Mouse (Mus musculus) hindbrain, embryonic 11.5 days (tissue): ENCODE data around the gene Acr. TPM values are rescaled to one million over a fixed set of nuclear protein-coding genes. Genes with fewer than 3 reads are reported as not detected.

Experiments used
- ATAC-seq: fragments of 200-750 bp; cut with Nextera tagmentation; 2 replicates; pipeline ENCODE4 v1.8.0; 2017; ENCODE audit warnings: mild to moderate bottlenecking, moderate TSS enrichment, moderate library complexity; ENCODE audit not compliant: low FRiP score
- DNase-seq: peaks from one replicate; pipeline ENCODE4 v3.0.0-alpha.2; 2015; ENCODE audit warnings: low spot score
- H3K27ac ChIP-seq: fragments of 300-500 bp; sonication (generic); 2 replicates; pipeline ENCODE4 v1.5.1; 2014; ENCODE audit warnings: mild to moderate bottlenecking, low read depth, low read length
- H3K27me3 ChIP-seq: fragments of 300-500 bp; sonication (generic); 2 replicates; pipeline ENCODE4 v1.6.1; 2014; ENCODE audit warnings: mild to moderate bottlenecking, low read length, moderate library complexity, mixed read lengths; ENCODE audit not compliant: control insufficient read depth, insufficient read depth
- H3K36me3 ChIP-seq: fragments of 300-500 bp; sonication (generic); 2 replicates; pipeline ENCODE4 v1.6.1; 2014; ENCODE audit warnings: mild to moderate bottlenecking, low read length, moderate library complexity, mixed read lengths; ENCODE audit not compliant: control insufficient read depth, insufficient read depth
- H3K4me1 ChIP-seq: fragments of 300-500 bp; sonication (generic); replicated peaks from 2 replicates; pipeline ENCODE4 v1.6.1; 2014; ENCODE audit warnings: low read length, mixed read lengths; ENCODE audit not compliant: control insufficient read depth, insufficient read depth
- H3K4me2 ChIP-seq: fragments of 300-500 bp; sonication (generic); replicated peaks from 2 replicates; pipeline ENCODE4 v1.6.1; 2014; ENCODE audit warnings: mild to moderate bottlenecking, low read depth, low read length
- H3K4me3 ChIP-seq: fragments of 300-500 bp; sonication (generic); 2 replicates; pipeline ENCODE4 v1.5.1; 2014; ENCODE audit warnings: low read depth, low read length
- H3K9ac ChIP-seq: fragments of 300-500 bp; sonication (generic); 2 replicates; pipeline ENCODE4 v1.6.1; 2014; ENCODE audit warnings: low read depth, low read length
- H3K9me3 ChIP-seq: fragments of 300-500 bp; sonication (generic); 2 replicates; pipeline ENCODE4 v1.6.1; 2016; ENCODE audit warnings: low read length; ENCODE audit not compliant: control insufficient read depth
- WGBS: fragments of 180-500 bp; shearing (Covaris S2); extraction: QIAGEN DNeasy Blood & Tissue Kit; methylation state at CpG from one replicate; pipeline ENCODE4 v1.1.7; 2014; 5-methylcytosine and 5-hydroxymethylcytosine counted together
- polyA plus RNA-seq: library from polyadenylated mRNA; unstranded; fragments of >200 nt; fragmentation: Nextera tagmentation; extraction: Ambion mirVana; gene quantifications from 2 replicates; pipeline ENCODE4 v1.2.1, GENCODE M21; 2014

Gene Acr
- polyA plus RNA-seq = 0.39 and 0.76 TPM in 2 replicates

DNA sequence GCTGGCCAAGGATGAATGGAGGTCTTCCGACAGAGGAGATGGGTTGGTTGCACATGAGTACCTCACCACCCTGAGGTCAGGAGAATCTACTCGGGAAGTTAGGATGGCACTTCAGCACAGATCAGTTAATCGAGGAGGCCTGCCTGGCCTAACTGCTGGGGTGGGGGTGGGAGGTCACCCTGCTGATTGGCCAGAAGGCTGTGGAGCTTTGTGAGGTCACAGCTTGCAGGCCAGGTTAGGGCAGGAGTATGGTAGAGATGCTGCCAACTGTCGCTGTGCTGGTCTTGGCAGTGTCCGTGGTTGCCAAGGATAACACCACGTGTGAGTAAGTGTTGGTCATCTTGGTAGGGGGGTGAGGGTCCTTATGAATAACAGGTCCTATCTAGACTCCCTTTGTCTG, at the start of gene Acr:
Gene Acr, plus strand, starts transcription at position 213 of the 400 bp plus-strand sequence.
- Histone ChIP-seq H3K4me1 (no peaks in the 10 kb centered on the region), H3K4me2 (no peak within 1 kb of the TSS), H3K27me3 (no peaks in the 10 kb centered on the region), H3K9me3 (no peaks in the 10 kb centered on the region), H3K9ac (no peak within 1 kb of the TSS), H3K27ac (no peak within 1 kb of the TSS), H3K36me3 (no peaks in the 10 kb centered on the region), H3K4me3 (no peak within 1 kb of the TSS)
- WGBS = 86% methylated on average over 6 of the region's 6 CpGs
- DNase-seq (no peak), ATAC-seq (no peak)

DNA sequence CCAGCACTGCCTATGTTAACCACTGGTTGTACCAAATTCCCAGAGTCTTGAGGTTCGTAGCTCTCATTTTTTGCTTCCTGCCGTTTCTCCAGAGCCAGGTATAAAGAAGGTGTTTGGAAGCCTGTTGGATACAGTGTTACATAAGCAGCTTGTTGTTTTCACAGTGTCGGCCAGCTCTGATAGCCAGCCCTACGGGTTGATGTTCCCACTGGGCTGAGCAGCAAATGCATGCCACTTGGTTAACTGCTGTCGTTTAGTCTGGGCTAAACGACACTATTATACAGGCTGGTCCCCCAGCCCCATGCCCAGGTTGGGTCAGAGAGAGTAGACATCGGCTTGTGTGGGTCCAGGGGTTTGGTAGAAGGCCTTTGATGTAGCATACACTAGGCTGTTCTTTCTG, 46.2 kb upstream of the Acr start:
- Histone ChIP-seq H3K27me3 (peaks cover 9% of the 10 kb centered on the region), H3K4me3 (no peak overlapping the region), H3K9me3 (no peaks in the 10 kb centered on the region), H3K36me3 (no peaks in the 10 kb centered on the region), H3K4me2 (no peak overlapping the region), H3K9ac (no peak overlapping the region), H3K27ac (no peak overlapping the region), H3K4me1 (no peaks in the 10 kb centered on the region)
- ATAC-seq = no peak
- no peak for DNase-seq
- WGBS = 82% methylated on average over 7 of the region's 7 CpGs

DNA sequence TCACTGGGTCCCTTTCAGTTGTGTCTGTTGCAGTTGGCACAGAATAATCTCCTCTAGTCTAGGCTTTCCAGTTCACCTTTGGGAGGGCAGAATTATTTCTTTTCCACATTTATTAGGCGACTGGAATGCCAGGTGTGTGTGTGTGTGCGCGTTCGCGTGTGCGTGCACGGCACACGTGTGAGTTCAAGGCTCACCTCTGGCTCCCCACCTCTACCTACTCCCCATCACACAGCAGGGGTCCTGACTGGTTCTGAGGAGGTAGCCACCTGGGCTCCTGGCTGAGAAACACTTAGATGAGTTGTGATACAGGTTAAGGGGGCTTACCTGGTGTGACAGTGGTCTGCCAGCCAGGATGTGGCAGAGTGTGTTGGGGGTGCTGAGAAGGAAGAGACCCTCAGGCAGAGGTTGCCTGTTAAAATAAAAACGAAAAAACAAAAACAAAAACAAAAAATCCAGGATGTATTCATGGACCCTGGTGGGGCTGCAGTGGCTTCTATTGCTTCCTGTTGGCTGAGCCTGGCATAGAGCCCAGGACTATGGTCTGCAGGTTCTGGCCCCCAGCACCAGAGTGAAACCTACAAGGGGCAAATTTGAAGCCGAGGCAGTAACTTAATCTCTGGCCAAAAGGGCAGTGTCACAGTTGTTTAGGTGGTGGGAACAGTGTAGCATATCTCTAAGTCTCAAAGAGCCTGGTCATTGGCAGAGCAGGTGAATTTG, 45.4 kb upstream of the Acr start:
- no peak overlapping the region for H3K27ac ChIP-seq
- H3K36me3 ChIP-seq = no peaks in the 10 kb centered on the region
- 88% methylated on average over 10 of the region's 10 CpGs for WGBS
- peak overlapping the region; percentile 95 for H3K4me2 ChIP-seq
- DNase-seq = no peak
- no peak overlapping the region for H3K9ac ChIP-seq
- no peaks in the 10 kb centered on the region for H3K4me1 ChIP-seq
- peaks cover 9% of the 10 kb centered on the region for H3K27me3 ChIP-seq
- no peak for ATAC-seq
- H3K9me3 ChIP-seq = no peaks in the 10 kb centered on the region
- no peak overlapping the region for H3K4me3 ChIP-seq

DNA sequence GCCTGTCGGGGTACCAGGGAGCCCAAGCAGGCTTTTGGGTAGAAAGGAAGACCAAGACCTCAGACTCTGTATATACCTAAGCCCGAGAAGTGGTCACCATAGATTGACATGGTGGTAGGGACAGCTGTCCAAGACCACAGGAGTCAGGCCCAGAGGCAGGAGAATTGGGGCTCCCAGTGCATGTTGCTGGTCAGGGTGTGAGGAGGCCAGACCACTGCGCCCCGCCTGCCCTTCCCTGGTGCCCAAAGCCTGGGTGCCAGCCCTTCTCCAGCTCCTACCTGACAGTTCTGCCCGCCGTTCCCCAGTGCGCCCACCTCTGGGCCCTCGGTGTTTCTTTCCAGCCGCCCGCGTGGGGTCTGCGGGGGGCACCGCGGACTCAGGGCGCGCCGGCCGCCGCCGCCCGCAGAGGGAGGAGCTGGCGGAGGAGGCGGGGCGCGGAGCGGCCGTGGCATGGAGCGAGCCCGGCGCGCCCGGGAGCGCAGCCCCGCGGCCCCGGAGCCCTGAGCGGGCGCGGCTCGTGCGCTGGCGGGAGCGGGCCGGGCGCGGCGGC, 44.8 kb upstream of the Acr start:
- Histone ChIP-seq H3K27ac (no peak overlapping the region), H3K9me3 (no peaks in the 10 kb centered on the region), H3K4me3 (peak overlapping the region; percentile 49), H3K4me2 (peak overlapping the region; percentile 95), H3K9ac (no peak overlapping the region), H3K4me1 (no peaks in the 10 kb centered on the region), H3K27me3 (peaks cover 9% of the 10 kb centered on the region), H3K36me3 (no peaks in the 10 kb centered on the region)
- 13% methylated on average over 12 of the region's 47 CpGs for WGBS
- ATAC-seq (peak; percentile 49; the same call in 1 of the 2 replicates), DNase-seq (peak; percentile 52)

DNA sequence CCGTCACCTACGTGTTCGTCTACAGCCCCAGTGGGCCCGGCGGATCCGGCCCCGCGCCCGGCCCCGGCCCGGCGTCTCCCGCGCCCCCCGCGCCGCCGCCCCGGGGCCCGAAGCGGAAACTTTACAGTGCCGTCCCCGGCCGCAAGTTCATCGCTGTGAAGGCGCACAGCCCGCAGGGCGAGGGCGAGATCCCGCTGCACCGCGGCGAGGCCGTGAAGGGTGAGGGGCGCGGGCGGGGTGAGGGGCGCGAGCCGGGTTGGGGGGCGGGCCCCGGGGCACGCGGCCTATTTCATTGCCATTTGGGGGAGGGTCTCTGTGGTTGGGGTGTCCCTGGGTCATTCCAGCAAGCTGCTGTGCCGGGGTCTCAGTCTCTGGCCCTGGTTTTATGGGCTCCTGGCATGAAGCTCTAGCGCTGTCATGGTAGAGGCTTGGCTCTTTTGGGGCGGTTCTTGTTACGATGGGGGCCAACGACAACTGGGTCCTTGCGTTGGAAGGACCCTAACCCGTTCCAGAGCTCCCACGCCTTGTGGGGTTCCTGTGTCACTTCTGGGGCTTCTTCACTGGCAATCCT, 44.0 kb upstream of the Acr start:
- Histone ChIP-seq H3K4me3 (peak overlapping the region; percentile 49), H3K9ac (peak overlapping the region; percentile 49), H3K27ac (no peak overlapping the region), H3K4me2 (peak overlapping the region; percentile 95), H3K9me3 (no peaks in the 10 kb centered on the region), H3K4me1 (no peaks in the 10 kb centered on the region), H3K27me3 (peaks cover 9% of the 10 kb centered on the region), H3K36me3 (no peaks in the 10 kb centered on the region)
- DNase-seq (peak; percentile 41), ATAC-seq (no peak)
- 3% methylated on average over 30 of the region's 52 CpGs for WGBS

DNA sequence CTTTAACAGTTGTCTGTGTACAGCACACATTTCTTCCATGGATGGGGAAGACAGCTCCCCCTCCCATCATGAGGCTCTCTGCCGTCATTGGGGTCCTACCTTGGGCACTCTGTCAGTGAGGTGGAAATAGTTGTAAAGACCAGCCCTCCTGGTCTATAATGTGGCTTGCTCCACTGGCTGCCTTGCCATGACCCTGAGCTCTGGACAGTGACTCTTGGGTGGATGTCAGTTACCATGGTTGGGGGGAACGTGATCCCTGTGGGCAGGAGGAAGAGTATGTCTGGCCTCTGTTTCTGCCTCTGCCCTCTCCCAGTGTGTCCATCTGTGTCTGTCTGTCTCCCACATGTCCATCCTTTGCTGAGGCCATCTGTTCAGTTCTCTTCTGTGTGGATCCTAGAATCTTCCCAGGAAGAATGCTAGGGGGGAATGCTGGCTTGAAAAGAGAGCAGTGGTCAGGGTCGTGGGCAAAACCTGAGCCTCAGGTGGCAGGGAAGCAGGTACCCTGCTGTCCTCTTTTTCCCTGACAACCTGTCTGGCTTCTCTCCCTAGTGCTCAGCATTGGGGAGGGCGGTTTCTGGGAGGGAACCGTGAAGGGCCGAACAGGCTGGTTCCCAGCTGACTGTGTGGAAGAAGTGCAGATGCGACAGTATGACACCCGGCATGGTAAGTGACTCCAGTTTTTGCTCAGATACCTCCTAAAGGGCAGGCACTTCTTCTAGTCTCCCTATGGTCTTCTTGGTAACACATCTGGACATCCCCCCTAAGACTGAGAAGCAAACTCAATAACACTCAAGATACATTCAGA, 43.3 kb upstream of the Acr start:
- ATAC-seq (no peak), DNase-seq (no peak)
- no peaks in the 10 kb centered on the region for H3K36me3 ChIP-seq
- H3K9me3 ChIP-seq = no peaks in the 10 kb centered on the region
- no peak overlapping the region for H3K9ac ChIP-seq
- H3K4me3 ChIP-seq = peak overlapping the region; percentile 49
- WGBS = 67% methylated on average over 8 of the region's 8 CpGs
- H3K27me3 ChIP-seq = peaks cover 9% of the 10 kb centered on the region
- H3K4me2 ChIP-seq = peak overlapping the region; percentile 95; the same call in 1 of the 2 replicates
- H3K4me1 ChIP-seq = no peaks in the 10 kb centered on the region
- H3K27ac ChIP-seq = no peak overlapping the region

DNA sequence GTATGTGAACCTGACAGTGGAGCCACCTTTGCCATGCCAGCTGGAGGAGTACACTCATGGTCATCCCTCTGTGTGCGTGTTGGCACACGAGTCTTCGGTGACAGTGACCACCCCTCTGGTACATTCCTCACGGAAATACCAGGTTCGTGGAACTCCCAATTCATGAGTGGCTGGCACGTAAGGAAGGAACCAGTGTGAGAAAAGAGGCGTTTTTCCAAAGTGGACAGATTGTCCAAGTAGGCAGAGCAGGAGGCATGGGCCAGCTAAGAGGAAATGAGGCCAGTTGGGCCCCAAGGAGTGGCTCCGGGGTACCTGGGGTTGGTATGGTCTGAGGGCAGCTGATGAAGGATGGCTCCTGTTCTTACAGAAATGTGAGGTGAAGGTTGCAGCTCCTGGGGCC, 42.7 kb upstream of the Acr start:
- H3K4me3 ChIP-seq = no peak overlapping the region
- DNase-seq = no peak
- H3K27ac ChIP-seq = no peak overlapping the region
- H3K9ac ChIP-seq = no peak overlapping the region
- H3K4me2 ChIP-seq = no peak overlapping the region
- no peaks in the 10 kb centered on the region for H3K36me3 ChIP-seq
- H3K9me3 ChIP-seq = no peaks in the 10 kb centered on the region
- no peak for ATAC-seq
- WGBS = 90% methylated on average over 8 of the region's 8 CpGs
- no peaks in the 10 kb centered on the region for H3K4me1 ChIP-seq
- H3K27me3 ChIP-seq = peaks cover 9% of the 10 kb centered on the region

DNA sequence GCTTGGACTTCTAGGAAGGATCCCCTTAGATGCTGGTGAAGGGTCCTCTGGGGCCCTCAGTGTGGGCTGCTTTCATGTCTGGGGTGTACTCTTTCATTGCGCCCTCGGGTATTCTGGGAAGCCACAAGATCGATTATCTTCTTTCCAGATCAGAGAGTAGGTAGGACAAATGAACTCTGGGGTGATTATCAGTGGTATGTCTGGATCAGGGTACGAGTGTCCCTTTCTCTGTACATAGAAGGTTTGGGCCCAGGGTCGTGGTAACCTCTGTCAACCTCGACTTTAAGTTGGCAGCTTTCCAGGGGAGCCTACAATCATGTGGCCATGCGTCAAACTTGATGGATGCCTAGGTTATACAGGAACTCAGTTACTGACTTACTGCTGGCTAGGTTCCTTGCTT, 42.2 kb upstream of the Acr start:
- H3K27me3 ChIP-seq = peaks cover 9% of the 10 kb centered on the region
- H3K36me3 ChIP-seq = no peaks in the 10 kb centered on the region
- no peaks in the 10 kb centered on the region for H3K9me3 ChIP-seq
- no peak overlapping the region for H3K9ac ChIP-seq
- no peaks in the 10 kb centered on the region for H3K4me1 ChIP-seq
- H3K4me3 ChIP-seq = no peak overlapping the region
- no peak overlapping the region for H3K4me2 ChIP-seq
- ATAC-seq = no peak
- WGBS = 81% methylated on average over 7 of the region's 7 CpGs
- H3K27ac ChIP-seq = no peak overlapping the region
- no peak for DNase-seq
